20 mouse cellular contexts compared by ENCODE assay signal in genomic region chr4:65838781-65839180, GRCm38 (mm10).
DNase-seq lines count a peak whose midpoint lies in the region; ATAC-seq and TF ChIP-seq lines count a peak whose summit lies in the region.
"Had no signal": no experiment of that assay in that cellular context is flagged by ENCODE, and none has a peak within 500 bp of the region (broad histone marks: within the 10 kb centered on the region; RNA-seq: fewer than 3 reads in every experiment).

No protein-coding gene starts in this region.

- H3K4me2 ChIP-seq in forebrain, embryonic 12.5 days: no peak overlapping the region
- no peak overlapping the region for H3K4me2 ChIP-seq in midbrain, embryonic 12.5 days (replicated peaks)
- H3K4me2 ChIP-seq in neural tube, embryonic 14.5 days (ENCODE audit: low read depth, low read length): no peak overlapping the region
- H3K4me2 ChIP-seq: embryonic facial prominence, embryonic 12.5 days; heart, embryonic 12.5 days had no signal

- intact Hi-C loops in left cerebral cortex, adult 2 months (cut with DNase I): loop anchor here (5.0 to 10.0 kb wide), 3 partner anchors 144 to 566 kb away; partner anchors contain the start of gene Astn2
- intact Hi-C loops in gastrocnemius, adult 2 months (cut with DNase I): no loop called here

- no peak for DNase-seq in left cerebral cortex, adult 2 months (ENCODE audit: extremely low spot score in 1 of 2, low spot score in 2 of 2)
- no peak for DNase-seq in left cerebral cortex, adult 9 months (ENCODE audit: low spot score in 2 of 2)
- no peak for DNase-seq in urinary bladder, postnatal 25 days (ENCODE audit: low spot score)
- DNase-seq in gastrocnemius, adult 2 months: no peak
- DNase-seq: adrenal gland, adult 2 months; gastrocnemius, postnatal 36 days; heart, postnatal 14 days; kidney, adult 18-20 months; liver, postnatal 0 days; lung, postnatal 14 days had no signal

- peaks cover 33% of the 10 kb centered on the region for H3K27me3 ChIP-seq in forebrain, embryonic 12.5 days
- H3K27me3 ChIP-seq in midbrain, embryonic 12.5 days: peaks cover 84% of the 10 kb centered on the region
- H3K27me3 ChIP-seq in neural tube, embryonic 14.5 days (ENCODE audit: control insufficient read depth, insufficient read depth, low read length): no peaks in the 10 kb centered on the region
- H3K27me3 ChIP-seq: embryonic facial prominence, embryonic 12.5 days; heart, embryonic 12.5 days had no signal

- no peak; the same call in 1 of the 2 replicates for TF ChIP-seq CTCF in left cerebral cortex, adult 2 months (IDR thresholded peaks at IDR 0.05)
- TF ChIP-seq CTCF in gastrocnemius, adult 2 months (IDR thresholded peaks at IDR 0.05): no peak

- ATAC-seq in forebrain, embryonic 12.5 days (ENCODE audit: low FRiP score): 0 out of 2 replicates have a peak, but pooled peaks have one; percentile 17
- peak; percentile 3; the same call in 1 of the 2 replicates for ATAC-seq in midbrain, embryonic 12.5 days (ENCODE audit: low FRiP score, low read depth)
- ATAC-seq in neural tube, embryonic 14.5 days (ENCODE audit: low read depth): peak; percentile 49; the same call in 1 of the 2 replicates
- ATAC-seq in granulocyte monocyte progenitor cell, adult 5-6 weeks (replicated peaks; ENCODE audit: poor library complexity, severe bottlenecking): no peak
- ATAC-seq: liver, postnatal 0 days had no signal

- H3K9me3 ChIP-seq in forebrain, embryonic 12.5 days: no peaks in the 10 kb centered on the region
- H3K9me3 ChIP-seq in midbrain, embryonic 12.5 days: no peaks in the 10 kb centered on the region
- H3K9me3 ChIP-seq in neural tube, embryonic 14.5 days (ENCODE audit: control insufficient read depth, low read length): no peaks in the 10 kb centered on the region
- H3K9me3 ChIP-seq: embryonic facial prominence, embryonic 12.5 days; heart, embryonic 12.5 days; limb, embryonic 10.5 days had no signal

- H3K4me3 ChIP-seq in left cerebral cortex, adult 2 months: no peak overlapping the region
- no peak overlapping the region for H3K4me3 ChIP-seq in forebrain, embryonic 12.5 days (replicated peaks)
- no peak overlapping the region for H3K4me3 ChIP-seq in midbrain, embryonic 12.5 days
- no peak overlapping the region for H3K4me3 ChIP-seq in neural tube, embryonic 14.5 days (ENCODE audit: low read depth, low read length)
- H3K4me3 ChIP-seq in gastrocnemius, adult 2 months: no peak overlapping the region
- H3K4me3 ChIP-seq: embryonic facial prominence, embryonic 12.5 days; erythroblast, embryonic 14.5 days; heart, embryonic 12.5 days; limb, embryonic 10.5 days had no signal

- H3K4me1 ChIP-seq in forebrain, embryonic 12.5 days: peaks cover 26% of the 10 kb centered on the region
- peaks cover 21% of the 10 kb centered on the region for H3K4me1 ChIP-seq in midbrain, embryonic 12.5 days
- H3K4me1 ChIP-seq in neural tube, embryonic 14.5 days (ENCODE audit: control insufficient read depth, insufficient read depth, low read length): no peaks in the 10 kb centered on the region; the same call in 1 of the 2 replicates
- H3K4me1 ChIP-seq: embryonic facial prominence, embryonic 12.5 days; heart, embryonic 12.5 days had no signal

- 48% methylated on average over 4 of the region's 4 CpGs for WGBS in forebrain, embryonic 12.5 days
- WGBS in midbrain, embryonic 12.5 days: 67% methylated on average over 4 of the region's 4 CpGs
- WGBS in neural tube, embryonic 14.5 days: 43% methylated on average over 4 of the region's 4 CpGs

- H3K27ac ChIP-seq in left cerebral cortex, adult 2 months: peak overlapping the region; percentile 13; the same call in 1 of the 2 replicates
- peak overlapping the region; percentile 46; the same call in 1 of the 2 replicates for H3K27ac ChIP-seq in forebrain, embryonic 12.5 days
- 0 out of 2 replicates have a peak overlapping the region, but pooled peaks have one; percentile 17 for H3K27ac ChIP-seq in midbrain, embryonic 12.5 days (replicated peaks)
- no peak overlapping the region for H3K27ac ChIP-seq in neural tube, embryonic 14.5 days (ENCODE audit: low read depth, low read length)
- no peak overlapping the region for H3K27ac ChIP-seq in gastrocnemius, adult 2 months
- H3K27ac ChIP-seq: embryonic facial prominence, embryonic 12.5 days; kidney, postnatal 0 days; limb, embryonic 10.5 days; stomach, postnatal 0 days had no signal

- no peak overlapping the region for H3K9ac ChIP-seq in forebrain, embryonic 12.5 days
- no peak overlapping the region for H3K9ac ChIP-seq in midbrain, embryonic 12.5 days (replicated peaks)
- no peak overlapping the region for H3K9ac ChIP-seq in neural tube, embryonic 14.5 days (replicated peaks; ENCODE audit: low read depth, low read length)
- H3K9ac ChIP-seq: embryonic facial prominence, embryonic 12.5 days; heart, embryonic 12.5 days; liver, postnatal 0 days had no signal

- no peaks in the 10 kb centered on the region for H3K36me3 ChIP-seq in forebrain, embryonic 12.5 days (replicated peaks)
- H3K36me3 ChIP-seq in midbrain, embryonic 12.5 days: no peaks in the 10 kb centered on the region
- no peaks in the 10 kb centered on the region for H3K36me3 ChIP-seq in neural tube, embryonic 14.5 days (ENCODE audit: control insufficient read depth, insufficient read depth, low read length)
- H3K36me3 ChIP-seq: embryonic facial prominence, embryonic 12.5 days; heart, embryonic 12.5 days; limb, embryonic 10.5 days had no signal

Comparison
In these comparisons a context has a peak if more than half of its experiments do, and no peak if none do; other contexts are left out.
1. H3K27ac ChIP-seq: peak in left cerebral cortex, adult 2 months (single experiment), forebrain, embryonic 12.5 days (single experiment) and midbrain, embryonic 12.5 days (single experiment); none in neural tube, embryonic 14.5 days (single experiment) and gastrocnemius, adult 2 months (single experiment).